Mouse (Mus musculus) midbrain, embryonic 11.5 days (tissue): Measurements from ENCODE around the gene Exoc3l. TPM values are rescaled to one million over a fixed set of nuclear protein-coding genes. Genes with fewer than 3 reads are reported as not detected.

Experiments used
- ATAC-seq: fragments of 200-750 bp; cut with Nextera tagmentation; 2 replicates; pipeline ENCODE4 v1.8.0; 2017; ENCODE audit warnings: moderate TSS enrichment, moderate library complexity; ENCODE audit not compliant: low FRiP score
- DNase-seq: peaks from one replicate; pipeline ENCODE4 v3.0.0; 2015; ENCODE audit warnings: low spot score; ENCODE audit errors: missing footprints
- H3K27ac ChIP-seq: fragments of 300-500 bp; sonication (generic); 2 replicates; pipeline ENCODE4 v1.5.1; 2014; ENCODE audit warnings: low read depth, low read length
- H3K27me3 ChIP-seq: fragments of 300-500 bp; sonication (generic); 2 replicates; pipeline ENCODE4 v1.6.1; 2014; ENCODE audit warnings: mild to moderate bottlenecking, low read length, moderate library complexity, mixed read lengths; ENCODE audit not compliant: control insufficient read depth, insufficient read depth
- H3K36me3 ChIP-seq: fragments of 300-500 bp; sonication (generic); 2 replicates; pipeline ENCODE4 v1.6.1; 2014; ENCODE audit warnings: mild to moderate bottlenecking, low read length, moderate library complexity, mixed read lengths; ENCODE audit not compliant: control insufficient read depth, insufficient read depth
- H3K4me1 ChIP-seq: fragments of 300-500 bp; sonication (generic); 2 replicates; pipeline ENCODE4 v1.6.1; 2014; ENCODE audit warnings: low read length; ENCODE audit not compliant: control insufficient read depth, insufficient read depth
- H3K4me2 ChIP-seq: fragments of 300-500 bp; sonication (generic); 2 replicates; pipeline ENCODE4 v1.6.1; 2014; ENCODE audit warnings: mild to moderate bottlenecking, moderate library complexity
- H3K4me3 ChIP-seq: fragments of 300-500 bp; sonication (generic); 2 replicates; pipeline ENCODE4 v1.5.1; 2014; ENCODE audit warnings: low read depth, low read length
- H3K9ac ChIP-seq: fragments of 300-500 bp; sonication (generic); 2 replicates; pipeline ENCODE4 v1.6.1; 2014; ENCODE audit warnings: low read length
- H3K9me3 ChIP-seq: fragments of 300-500 bp; sonication (generic); 2 replicates; pipeline ENCODE4 v1.6.1; 2016; ENCODE audit warnings: low read length; ENCODE audit not compliant: control insufficient read depth
- WGBS: fragments of 180-500 bp; shearing (Covaris S2); extraction: QIAGEN DNeasy Blood & Tissue Kit; methylation state at CpG from one replicate; pipeline ENCODE4 v1.1.7; 2014; 5-methylcytosine and 5-hydroxymethylcytosine counted together
- polyA plus RNA-seq: library from polyadenylated mRNA; unstranded; fragments of >200 nt; fragmentation: Nextera tagmentation; extraction: Ambion mirVana; gene quantifications from 2 replicates; pipeline ENCODE4 v1.2.1, GENCODE M21; 2014

Gene Exoc3l
- polyA plus RNA-seq, 1 experiment from 2014 or later: 8.6 TPM

DNA sequence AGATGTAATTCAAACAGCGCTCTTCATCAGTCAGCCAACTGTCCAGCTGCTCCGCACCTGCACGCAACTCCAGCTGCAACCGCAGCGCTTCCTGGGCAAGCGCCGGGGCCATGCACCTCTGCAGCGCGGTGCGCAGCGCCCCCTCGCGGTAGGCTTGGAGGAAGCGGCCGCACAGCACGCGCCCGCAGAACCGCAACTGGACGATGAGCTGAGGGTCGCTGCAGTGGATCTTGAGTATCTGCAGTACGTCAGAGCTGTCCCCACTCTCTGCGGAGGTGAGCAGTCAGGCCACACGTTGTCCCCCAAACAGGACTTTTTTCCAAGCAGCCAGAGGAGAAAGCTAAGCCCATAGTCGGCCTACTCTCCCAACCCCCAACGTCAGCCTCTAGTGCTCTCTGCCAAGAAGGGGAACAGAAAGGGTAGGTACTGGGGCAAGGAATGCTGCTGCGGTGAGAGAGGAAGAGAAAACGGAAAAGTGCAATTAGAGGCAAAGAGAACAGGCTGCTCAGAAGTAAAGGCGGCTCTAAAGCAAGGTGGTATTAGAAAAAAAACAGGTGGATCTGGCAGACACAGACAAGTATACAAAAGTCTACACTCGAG lies 36.1 kb downstream of the Exoc3l start:
- peak overlapping the region; percentile 38 for H3K4me3 ChIP-seq
- peak overlapping the region; percentile 67 for H3K4me2 ChIP-seq
- H3K36me3 ChIP-seq: no peaks in the 10 kb centered on the region
- H3K27ac ChIP-seq: no peak overlapping the region
- H3K9ac ChIP-seq: peak overlapping the region; percentile 24; the same call in 1 of the 2 replicates
- DNase-seq (peak; percentile 98), ATAC-seq (peak; percentile 62)
- peaks cover 17% of the 10 kb centered on the region for H3K4me1 ChIP-seq
- peaks cover 74% of the 10 kb centered on the region for H3K27me3 ChIP-seq
- 4% methylated on average over 30 of the region's 30 CpGs for WGBS
- H3K9me3 ChIP-seq: no peaks in the 10 kb centered on the region; the same call in 1 of the 2 replicates

DNA sequence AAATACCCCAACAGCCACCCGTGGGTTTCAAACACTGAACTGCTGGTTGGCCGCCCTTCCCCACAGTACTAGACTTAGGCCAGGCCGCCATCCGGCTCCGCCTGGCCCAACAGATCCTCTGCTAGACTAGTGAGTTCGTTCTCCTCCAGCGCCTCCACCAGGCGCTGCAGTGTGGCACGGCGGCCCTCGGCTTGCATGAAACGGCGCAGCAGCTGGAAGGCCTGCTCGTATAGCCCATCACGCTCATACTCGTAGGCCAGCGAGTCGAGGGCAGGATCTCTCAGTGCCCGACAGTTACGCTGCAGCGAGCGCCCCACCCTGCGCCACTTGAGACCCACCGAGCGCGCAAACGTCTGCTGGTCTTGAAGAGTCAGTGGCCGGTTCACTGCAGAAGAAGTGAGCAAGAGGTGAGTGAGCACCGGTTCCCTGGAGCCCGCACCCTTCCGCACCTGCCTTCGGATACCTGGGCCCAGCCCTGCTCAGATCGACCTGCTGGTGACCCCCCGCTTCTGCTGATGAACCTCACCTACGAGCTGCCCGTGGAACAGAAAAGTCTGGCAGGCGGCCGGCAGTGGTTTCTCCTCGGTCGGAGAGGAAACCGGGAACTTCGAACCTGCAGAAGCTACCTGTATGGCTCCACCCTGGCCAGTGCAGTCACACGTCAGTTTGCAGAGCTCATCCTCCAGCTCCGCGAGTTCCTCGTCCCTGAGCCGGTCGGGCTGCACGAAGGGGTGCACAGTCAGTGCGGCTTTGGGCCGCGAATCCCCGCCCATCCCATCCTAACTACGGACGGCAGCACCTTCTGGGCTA lies 36.8 kb downstream of the Exoc3l start:
- H3K4me2 ChIP-seq: peak overlapping the region; percentile 67
- H3K4me3 ChIP-seq: peak overlapping the region; percentile 38
- H3K9me3 ChIP-seq: no peaks in the 10 kb centered on the region; the same call in 1 of the 2 replicates
- DNase-seq (peak; percentile 96), ATAC-seq (peak; percentile 54)
- no peaks in the 10 kb centered on the region for H3K36me3 ChIP-seq
- peak overlapping the region; percentile 24; the same call in 1 of the 2 replicates for H3K9ac ChIP-seq
- no peak overlapping the region for H3K27ac ChIP-seq
- peaks cover 67% of the 10 kb centered on the region for H3K27me3 ChIP-seq
- peaks cover 20% of the 10 kb centered on the region for H3K4me1 ChIP-seq
- WGBS: 2% methylated on average over 55 of the region's 55 CpGs

- 61% methylated on average over 7 of the region's 7 CpGs for WGBS
- Histone ChIP-seq H3K36me3 (no peaks in the 10 kb centered on the region), H3K9ac (no peak overlapping the region), H3K4me1 (peaks cover 20% of the 10 kb centered on the region), H3K27ac (no peak overlapping the region), H3K4me3 (no peak overlapping the region), H3K4me2 (no peak overlapping the region), H3K9me3 (no peaks in the 10 kb centered on the region), H3K27me3 (peaks cover 54% of the 10 kb centered on the region)
- DNase-seq (peak; percentile 57), ATAC-seq (no peak)
These were observed 38.4 kb downstream of the Exoc3l start for GRCm38 (mm10) chr8:105257318-105258114.

DNA sequence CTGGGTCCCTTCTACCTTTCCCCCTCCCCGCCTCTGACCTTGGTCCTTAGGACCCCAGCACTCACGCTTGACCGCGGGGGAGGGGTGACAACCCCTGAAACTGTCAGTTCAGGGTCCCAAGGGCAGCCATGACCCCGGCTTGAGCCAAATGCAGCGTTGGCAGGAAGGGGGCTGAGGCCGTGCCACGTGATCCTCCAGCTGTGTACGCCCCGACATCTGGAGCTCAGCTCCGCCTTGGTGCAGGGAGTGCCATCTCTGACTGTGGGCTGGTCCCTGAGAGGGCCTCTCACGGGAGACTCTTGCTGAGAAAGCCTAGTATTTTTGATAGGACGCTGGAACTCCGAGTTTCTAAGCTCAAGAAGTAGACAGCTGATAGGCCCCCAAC lies 40.9 kb downstream of the Exoc3l start, which contains the start of gene B3gnt9:
Gene B3gnt9, minus strand, starts transcription at position 188 of the 385 bp plus-strand sequence.
- peaks cover 9% of the 10 kb centered on the region; the same call in 1 of the 2 replicates for H3K36me3 ChIP-seq
- peak within 1 kb of the TSS; percentile 51 for H3K4me3 ChIP-seq
- H3K4me2 ChIP-seq: peak within 1 kb of the TSS; percentile 97
- ATAC-seq: peak; percentile 28
- H3K27ac ChIP-seq: no peak within 1 kb of the TSS
- H3K27me3 ChIP-seq: peaks cover 39% of the 10 kb centered on the region
- peak within 1 kb of the TSS; percentile 65 for H3K9ac ChIP-seq
- no peaks in the 10 kb centered on the region for H3K9me3 ChIP-seq
- peak; percentile 92 for DNase-seq
- peaks cover 20% of the 10 kb centered on the region for H3K4me1 ChIP-seq
- WGBS: 2% methylated on average over 14 of the region's 14 CpGs

- ATAC-seq: peak; percentile 82
- Histone ChIP-seq H3K27ac (no peak overlapping the region), H3K27me3 (peaks cover 33% of the 10 kb centered on the region), H3K4me3 (peak overlapping the region; percentile 51), H3K4me2 (peak overlapping the region; percentile 97), H3K9ac (peak overlapping the region; percentile 65), H3K36me3 (peaks cover 15% of the 10 kb centered on the region), H3K9me3 (no peaks in the 10 kb centered on the region), H3K4me1 (peaks cover 16% of the 10 kb centered on the region)
- DNase-seq: peak; percentile 98
- WGBS: under 1% methylated on average over 67 of the region's 74 CpGs
These were observed 41.5 kb downstream of the Exoc3l start for GRCm38 (mm10) chr8:105254152-105254965.

GRCm38 (mm10) chr8:105253766-105254151 lies 42.1 kb downstream of the Exoc3l start:
- H3K4me1 ChIP-seq: peaks cover 10% of the 10 kb centered on the region
- no peak overlapping the region for H3K27ac ChIP-seq
- ATAC-seq (peak; percentile 38), DNase-seq (no peak)
- H3K9ac ChIP-seq: 0 out of 2 replicates have a peak overlapping the region, but pooled peaks have one; percentile 16
- peaks cover 27% of the 10 kb centered on the region for H3K27me3 ChIP-seq
- no peaks in the 10 kb centered on the region for H3K9me3 ChIP-seq
- WGBS: 29% methylated on average over 20 of the region's 20 CpGs
- H3K4me2 ChIP-seq: peak overlapping the region; percentile 97
- peak overlapping the region; percentile 51; the same call in 1 of the 2 replicates for H3K4me3 ChIP-seq
- peaks cover 20% of the 10 kb centered on the region for H3K36me3 ChIP-seq

- no peak overlapping the region for H3K4me3 ChIP-seq
- H3K36me3 ChIP-seq: peaks cover 20% of the 10 kb centered on the region
- H3K27ac ChIP-seq: no peak overlapping the region
- ATAC-seq (no peak), DNase-seq (peak; percentile 75)
- H3K27me3 ChIP-seq: peaks cover 19% of the 10 kb centered on the region
- H3K9me3 ChIP-seq: no peaks in the 10 kb centered on the region
- no peak overlapping the region for H3K9ac ChIP-seq
- 90% methylated on average over 10 of the region's 10 CpGs for WGBS
- no peak overlapping the region for H3K4me2 ChIP-seq
- peaks cover 7% of the 10 kb centered on the region; the same call in 1 of the 2 replicates for H3K4me1 ChIP-seq
These were observed 43.0 kb downstream of the Exoc3l start for GRCm38 (mm10) chr8:105252680-105253537.
